Mouse (Mus musculus) hindbrain, embryonic 10.5 days (tissue): ENCODE data around the gene Rab24. TPM values are rescaled to one million over a fixed set of nuclear protein-coding genes. Genes with fewer than 3 reads are reported as not detected.

Experiments
- DNase-seq: peaks from one replicate; pipeline ENCODE4 v3.0.0-alpha.2; 2017; ENCODE audit warnings: low spot score
- H3K27ac ChIP-seq: fragments of 300-500 bp; sonication (generic); 2 replicates; pipeline ENCODE4 v1.5.1; 2016; ENCODE audit warnings: mild to moderate bottlenecking, moderate library complexity
- H3K27me3 ChIP-seq: fragments of 300-500 bp; sonication (generic); 2 replicates; pipeline ENCODE4 v1.6.1; 2016; ENCODE audit warnings: mild to moderate bottlenecking; ENCODE audit not compliant: poor library complexity, insufficient read depth, severe bottlenecking
- H3K36me3 ChIP-seq: fragments of 300-500 bp; sonication (generic); 2 replicates; pipeline ENCODE4 v1.6.1; 2016; ENCODE audit warnings: mild to moderate bottlenecking, moderate library complexity
- H3K4me1 ChIP-seq: fragments of 300-500 bp; sonication (generic); replicated peaks from 2 replicates; pipeline ENCODE4 v1.6.1; 2016; ENCODE audit warnings: mild to moderate bottlenecking
- H3K4me3 ChIP-seq: fragments of 300-500 bp; sonication (generic); 2 replicates; pipeline ENCODE4 v1.5.1; 2016; ENCODE audit warnings: mild to moderate bottlenecking, moderate library complexity
- H3K9me3 ChIP-seq: fragments of 300-500 bp; sonication (generic); 2 replicates; pipeline ENCODE4 v1.6.1; 2016; ENCODE audit warnings: mild to moderate bottlenecking, moderate library complexity
- WGBS: fragments of 180-500 bp; shearing (Covaris S2); methylation state at CpG from one replicate; pipeline ENCODE4 v1.1.7; 2016; 5-methylcytosine and 5-hydroxymethylcytosine counted together
- polyA plus RNA-seq: library from polyadenylated mRNA; unstranded; fragments of >200 nt; fragmentation: Nextera tagmentation; extraction: Ambion mirVana; gene quantifications from 2 replicates; pipeline ENCODE4 v1.2.1, GENCODE M21; 2016

Gene Rab24
- polyA plus RNA-seq, 1 experiment from 2014 or later = 83.7 TPM

DNA sequence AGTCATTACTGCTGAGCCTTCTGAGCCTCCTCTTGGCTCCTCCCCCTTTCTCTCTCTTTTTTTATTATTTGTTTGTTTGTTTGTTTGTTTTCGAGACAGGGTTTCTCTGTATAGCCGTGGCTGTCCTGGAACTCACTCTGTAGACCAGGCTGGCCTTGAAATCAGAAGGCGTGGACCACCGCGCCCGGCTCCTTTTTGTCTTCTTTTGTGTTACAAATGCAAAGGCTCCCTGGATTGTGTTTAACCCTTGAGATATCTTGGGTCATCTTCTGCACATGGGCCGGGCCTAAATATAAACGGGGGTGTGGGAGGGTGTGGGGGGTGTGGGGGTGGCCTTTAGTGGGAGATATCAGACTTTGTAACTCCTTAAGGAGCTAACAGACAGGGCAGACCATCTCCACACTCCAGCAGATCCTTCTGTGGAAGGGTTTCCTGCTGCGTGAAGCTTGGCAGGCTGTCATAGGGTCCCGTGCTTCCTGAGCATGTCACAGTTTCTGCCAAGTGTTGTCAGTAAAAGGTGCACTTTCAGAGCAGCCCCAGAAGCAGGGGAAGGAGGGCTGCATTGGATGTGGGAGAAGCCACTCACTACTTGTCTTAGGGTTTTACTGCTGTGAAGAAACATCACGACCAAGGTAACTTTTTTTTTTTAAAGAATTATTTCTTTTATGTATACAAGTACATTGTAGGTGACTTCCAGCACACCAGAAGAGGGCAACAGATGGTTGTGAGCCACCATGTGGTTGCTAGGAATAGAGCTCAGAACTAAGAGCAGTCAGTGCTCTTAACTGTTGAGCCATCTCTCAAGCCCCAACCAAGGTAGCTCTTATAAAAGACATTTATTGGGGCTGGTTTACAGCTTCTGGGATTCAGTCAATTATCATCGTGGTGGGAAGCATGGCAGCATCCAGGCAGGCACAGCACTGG, 16.6 kb upstream of the Rab24 start:
- Histone ChIP-seq H3K27ac (no peak overlapping the region), H3K36me3 (no peaks in the 10 kb centered on the region), H3K4me1 (peaks cover 12% of the 10 kb centered on the region), H3K27me3 (no peaks in the 10 kb centered on the region), H3K9me3 (no peaks in the 10 kb centered on the region), H3K4me3 (no peak overlapping the region)
- DNase-seq = no peak
- WGBS = 67% methylated on average over 12 of the region's 12 CpGs

GRCm38 (mm10) chr13:55337341-55337975, 15.7 kb upstream of the Rab24 start:
- Histone ChIP-seq H3K27ac (0 out of 2 replicates have a peak overlapping the region, but pooled peaks have one; percentile 23), H3K36me3 (no peaks in the 10 kb centered on the region), H3K9me3 (no peaks in the 10 kb centered on the region), H3K27me3 (no peaks in the 10 kb centered on the region), H3K4me1 (peaks cover 12% of the 10 kb centered on the region), H3K4me3 (no peak overlapping the region)
- 73% methylated on average over 10 of the region's 10 CpGs for WGBS
- no peak for DNase-seq

GRCm38 (mm10) chr13:55335701-55336100, 14.0 kb upstream of the Rab24 start:
- WGBS = 81% methylated on average over 4 of the region's 4 CpGs
- H3K9me3 ChIP-seq = no peaks in the 10 kb centered on the region
- no peak for DNase-seq
- no peaks in the 10 kb centered on the region for H3K36me3 ChIP-seq
- H3K4me1 ChIP-seq = peaks cover 19% of the 10 kb centered on the region
- no peak overlapping the region for H3K4me3 ChIP-seq
- no peak overlapping the region for H3K27ac ChIP-seq
- H3K27me3 ChIP-seq = no peaks in the 10 kb centered on the region

GRCm38 (mm10) chr13:55332331-55332730, 10.6 kb upstream of the Rab24 start:
- peaks cover 44% of the 10 kb centered on the region for H3K4me1 ChIP-seq
- no peak overlapping the region for H3K27ac ChIP-seq
- H3K27me3 ChIP-seq = peaks cover 11% of the 10 kb centered on the region
- H3K4me3 ChIP-seq = no peak overlapping the region
- peaks cover under 1% of the 10 kb centered on the region; the same call in 1 of the 2 replicates for H3K36me3 ChIP-seq
- H3K9me3 ChIP-seq = no peaks in the 10 kb centered on the region
- no peak for DNase-seq
- WGBS = 91% methylated on average over 3 of the region's 3 CpGs

GRCm38 (mm10) chr13:55330567-55331400, 9.0 kb upstream of the Rab24 start:
- WGBS = 47% methylated on average over 14 of the region's 14 CpGs
- H3K9me3 ChIP-seq = no peaks in the 10 kb centered on the region
- no peak for DNase-seq
- peaks cover 11% of the 10 kb centered on the region for H3K27me3 ChIP-seq
- H3K36me3 ChIP-seq = peaks cover 14% of the 10 kb centered on the region
- peaks cover 43% of the 10 kb centered on the region for H3K4me1 ChIP-seq
- H3K27ac ChIP-seq = peak overlapping the region; percentile 96
- H3K4me3 ChIP-seq = peak overlapping the region; percentile 69

- H3K36me3 ChIP-seq = peaks cover 23% of the 10 kb centered on the region
- DNase-seq = peak; percentile 91
- peak within 1 kb of the TSS; percentile 96 for H3K27ac ChIP-seq
- H3K9me3 ChIP-seq = no peaks in the 10 kb centered on the region
- WGBS = under 1% methylated on average over 82 of the region's 82 CpGs
- peaks cover 11% of the 10 kb centered on the region for H3K27me3 ChIP-seq
- peaks cover 43% of the 10 kb centered on the region for H3K4me1 ChIP-seq
- H3K4me3 ChIP-seq = peak within 1 kb of the TSS; percentile 69
Measured at GRCm38 (mm10) chr13:55329683-55330566, 8.2 kb upstream of the Rab24 start, which contains the start of gene Mxd3. TSS of gene Mxd3 (minus strand) at chr13:55329823.

- peaks cover 11% of the 10 kb centered on the region for H3K27me3 ChIP-seq
- 2% methylated on average over 29 of the region's 29 CpGs for WGBS
- H3K27ac ChIP-seq = peak overlapping the region; percentile 96
Measured at GRCm38 (mm10) chr13:55329109-55329682, 7.5 kb upstream of the Rab24 start.

DNA sequence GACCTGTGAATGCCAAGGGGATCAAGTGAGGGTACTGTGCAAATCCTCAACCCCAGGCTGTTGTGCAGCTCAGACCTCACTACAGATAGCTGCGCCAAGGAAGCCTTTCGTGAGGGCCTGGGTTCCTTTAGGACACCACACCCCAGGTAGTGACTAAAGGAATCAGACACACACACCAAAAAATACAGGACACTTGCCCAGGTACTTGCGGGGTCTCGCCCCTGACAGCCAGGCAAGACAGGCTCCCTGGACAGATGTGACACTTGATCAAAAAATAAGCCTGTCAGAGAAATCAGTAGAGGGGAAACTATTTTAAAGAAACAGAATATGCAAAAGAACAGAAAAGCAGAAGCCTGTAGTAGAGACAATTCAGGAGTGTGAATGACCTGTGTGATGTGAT, 6.9 kb upstream of the Rab24 start:
- Histone ChIP-seq H3K27ac (peak overlapping the region; percentile 96; the same call in 1 of the 2 replicates), H3K4me3 (peak overlapping the region; percentile 69), H3K9me3 (no peaks in the 10 kb centered on the region), H3K4me1 (peaks cover 48% of the 10 kb centered on the region), H3K36me3 (peaks cover 36% of the 10 kb centered on the region), H3K27me3 (peaks cover 11% of the 10 kb centered on the region)
- 84% methylated on average over 4 of the region's 4 CpGs for WGBS
- DNase-seq = no peak

More at GRCm38 (mm10) chr13:55329109-55329682, 7.5 kb upstream of the Rab24 start:
- Histone ChIP-seq H3K4me3 (peak overlapping the region; percentile 69), H3K9me3 (no peaks in the 10 kb centered on the region), H3K4me1 (peaks cover 43% of the 10 kb centered on the region), H3K36me3 (peaks cover 30% of the 10 kb centered on the region)
- no peak for DNase-seq

DNA sequence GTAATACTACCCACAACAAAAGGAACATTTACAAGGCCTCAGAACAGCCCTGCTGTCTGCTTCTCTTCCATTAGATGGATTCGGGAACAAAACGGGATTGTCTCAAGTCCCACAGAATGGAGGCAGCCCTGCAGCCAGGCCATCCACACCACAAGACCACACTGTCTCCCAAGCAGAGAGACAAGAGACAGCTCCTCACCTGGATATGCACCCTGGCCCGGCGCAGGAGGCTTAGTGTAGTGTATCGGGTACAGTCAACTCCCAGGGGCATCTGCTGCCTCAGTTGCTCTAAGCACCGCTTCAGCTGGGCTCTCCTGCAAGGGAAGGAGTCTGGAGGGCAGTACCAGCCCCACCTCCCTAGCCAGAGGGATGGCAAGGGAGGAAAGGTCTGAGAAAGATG, 6.4 kb upstream of the Rab24 start:
- no peak for DNase-seq
- Histone ChIP-seq H3K4me3 (peak overlapping the region; percentile 69), H3K9me3 (no peaks in the 10 kb centered on the region), H3K27me3 (peaks cover 11% of the 10 kb centered on the region), H3K27ac (0 out of 2 replicates have a peak overlapping the region, but pooled peaks have one; percentile 13), H3K36me3 (peaks cover 41% of the 10 kb centered on the region), H3K4me1 (peaks cover 53% of the 10 kb centered on the region)
- 79% methylated on average over 6 of the region's 6 CpGs for WGBS

DNA sequence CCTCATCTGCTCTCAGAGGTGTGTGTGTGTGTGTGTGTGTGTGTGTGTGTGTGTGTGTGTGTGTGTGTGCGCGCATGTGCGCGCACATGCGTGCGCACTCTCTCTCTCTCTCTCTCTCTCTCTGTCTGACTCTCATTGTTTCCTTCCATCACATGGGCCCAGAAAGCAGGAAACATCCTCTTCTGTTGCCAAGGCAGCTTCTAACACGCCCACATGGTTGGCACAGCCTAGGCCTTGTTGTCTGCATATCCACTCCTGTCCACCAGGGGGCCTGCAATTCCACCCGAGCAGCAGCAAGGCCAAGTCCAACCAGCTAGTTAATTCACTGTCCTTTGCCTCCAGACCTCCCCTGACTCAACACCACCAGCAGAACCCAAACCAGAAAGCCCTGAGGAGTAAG, 5.9 kb upstream of the Rab24 start:
- peaks cover 45% of the 10 kb centered on the region for H3K36me3 ChIP-seq
- H3K4me1 ChIP-seq = peaks cover 58% of the 10 kb centered on the region
- peaks cover 11% of the 10 kb centered on the region for H3K27me3 ChIP-seq
- 49% methylated on average over 8 of the region's 8 CpGs for WGBS
- H3K9me3 ChIP-seq = no peaks in the 10 kb centered on the region
- H3K4me3 ChIP-seq = peak overlapping the region; percentile 69
- H3K27ac ChIP-seq = no peak overlapping the region
- peak; percentile 84 for DNase-seq

DNA sequence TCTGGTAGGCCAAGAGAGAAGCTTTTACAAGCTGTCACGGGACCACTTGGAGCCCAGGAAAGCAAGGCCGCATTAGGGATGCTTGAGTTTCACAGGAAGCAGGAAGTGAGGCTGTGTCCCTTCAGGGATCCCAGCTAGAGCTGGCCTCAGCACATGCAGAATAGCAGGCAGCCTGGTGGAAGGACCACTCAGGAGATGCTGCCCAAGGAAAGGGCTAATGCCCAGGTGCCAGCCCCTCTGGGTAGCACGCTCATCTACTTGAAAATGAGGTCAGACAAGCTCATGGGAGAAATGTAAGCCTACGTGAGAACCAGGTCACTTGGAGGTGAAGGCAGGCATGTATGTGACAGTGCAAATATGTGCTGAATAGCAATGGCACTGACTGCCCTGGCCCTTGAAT, 5.4 kb upstream of the Rab24 start:
- H3K4me3 ChIP-seq = 0 out of 2 replicates have a peak overlapping the region, but pooled peaks have one; percentile 69
- no peak for DNase-seq
- H3K9me3 ChIP-seq = no peaks in the 10 kb centered on the region
- H3K27ac ChIP-seq = no peak overlapping the region
- WGBS = 61% methylated on average over 4 of the region's 4 CpGs
- peaks cover 45% of the 10 kb centered on the region for H3K36me3 ChIP-seq
- H3K27me3 ChIP-seq = peaks cover 11% of the 10 kb centered on the region
- H3K4me1 ChIP-seq = peaks cover 60% of the 10 kb centered on the region
